Mouse (Mus musculus) ES-Bruce4 (cell line): ENCODE data around the gene Gm11168.
"Not testable (repeated sequence)": the region's sequence is repeated elsewhere in the genome, so short reads cannot be mapped to it uniquely, and the experiment has no call there.

Experiments used
- CTCF ChIP-seq: IDR thresholded peaks from one replicate; pipeline ENCODE4 v1.8.1; 2011; ENCODE audit warnings: low read depth, low read length
- EP300 ChIP-seq: IDR thresholded peaks from 2 replicates; pipeline ENCODE4 v1.6.1; 2011; ENCODE audit warnings: low read depth, low read length; ENCODE audit not compliant: insufficient read depth

DNA sequence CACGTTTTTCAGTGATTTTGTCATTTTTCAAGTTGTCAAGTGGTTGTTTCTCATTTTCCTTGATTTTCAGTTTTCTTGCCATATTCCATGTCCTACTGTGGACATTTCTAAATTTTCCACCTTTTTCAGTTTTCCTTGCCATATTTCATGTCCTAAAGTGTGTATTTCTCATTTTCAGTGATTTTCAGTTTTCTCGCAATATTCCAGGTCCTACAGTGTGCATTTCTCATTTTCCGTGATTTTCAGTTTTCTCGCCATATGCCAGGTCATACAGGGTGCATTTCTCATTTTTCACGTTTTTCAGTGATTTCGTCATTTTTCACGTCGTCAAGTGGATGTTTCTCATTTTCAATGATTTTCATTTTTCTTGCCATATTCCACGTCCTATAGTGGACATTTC, 15.8 kb downstream of the Gm11168 start:
- not testable (repeated sequence) for TF ChIP-seq CTCF, EP300
